Mouse (Mus musculus) embryonic facial prominence, embryonic 12.5 days (tissue): ENCODE measurements around the gene Crtc2. TPM values are rescaled to one million over a fixed set of nuclear protein-coding genes. Genes with fewer than 3 reads are reported as not detected.
A peak's percentile ranks its signal among the peaks of the same experiment; 100 is the strongest.

Experiments
- ATAC-seq: fragments of 200-750 bp; cut with Nextera tagmentation; 2 replicates; pipeline ENCODE4 v1.8.0; 2017; ENCODE audit not compliant: insufficient number of reproducible peaks, insufficient read depth, low FRiP score, low TSS enrichment
- H3K27ac ChIP-seq: fragments of 300-500 bp; sonication (generic); 2 replicates; pipeline ENCODE4 v1.5.1; 2016; ENCODE audit warnings: mild to moderate bottlenecking
- H3K27me3 ChIP-seq: fragments of 300-500 bp; sonication (generic); 2 replicates; pipeline ENCODE4 v1.6.1; 2016; ENCODE audit warnings: mild to moderate bottlenecking, moderate library complexity
- H3K36me3 ChIP-seq: fragments of 300-500 bp; sonication (generic); 2 replicates; pipeline ENCODE4 v1.6.1; 2016; ENCODE audit warnings: mild to moderate bottlenecking
- H3K4me1 ChIP-seq: fragments of 300-500 bp; sonication (generic); 2 replicates; pipeline ENCODE4 v1.6.1; 2016
- H3K4me2 ChIP-seq: fragments of 300-500 bp; sonication (generic); replicated peaks from 2 replicates; pipeline ENCODE4 v1.6.1; 2016; ENCODE audit warnings: mild to moderate bottlenecking, moderate library complexity
- H3K4me3 ChIP-seq: fragments of 300-500 bp; sonication (generic); 2 replicates; pipeline ENCODE4 v1.5.1; 2016; ENCODE audit warnings: mild to moderate bottlenecking
- H3K9ac ChIP-seq: fragments of 300-500 bp; sonication (generic); 2 replicates; pipeline ENCODE4 v1.6.1; 2016; ENCODE audit warnings: mild to moderate bottlenecking, moderate library complexity
- H3K9me3 ChIP-seq: fragments of 300-500 bp; sonication (generic); 2 replicates; pipeline ENCODE4 v1.6.1; 2016; ENCODE audit warnings: mild to moderate bottlenecking, moderate library complexity
- WGBS: fragments of 180-500 bp; shearing (Covaris S2); methylation state at CpG from one replicate; pipeline ENCODE4 v1.1.7; 2016; 5-methylcytosine and 5-hydroxymethylcytosine counted together
- polyA plus RNA-seq: library from polyadenylated mRNA; unstranded; fragments of >200 nt; fragmentation: Nextera tagmentation; extraction: Ambion mirVana; gene quantifications from 2 replicates; pipeline ENCODE4 v1.2.1, GENCODE M21; 2016

Gene Crtc2
- polyA plus RNA-seq, 1 experiment from 2014 or later, result 21.7 TPM

GRCm38 (mm10) chr3:90220531-90220951 lies 33.4 kb upstream of the Crtc2 start:
- H3K9ac ChIP-seq, result peak overlapping the region; percentile 62
- no peaks in the 10 kb centered on the region for H3K9me3 ChIP-seq
- peak overlapping the region; percentile 79 for H3K27ac ChIP-seq
- peaks cover 21% of the 10 kb centered on the region for H3K36me3 ChIP-seq
- H3K4me2 ChIP-seq, result peak overlapping the region; percentile 77
- H3K27me3 ChIP-seq, result no peaks in the 10 kb centered on the region
- H3K4me1 ChIP-seq, result peaks cover 12% of the 10 kb centered on the region
- 1% methylated on average over 19 of the region's 20 CpGs for WGBS
- peak overlapping the region; percentile 51 for H3K4me3 ChIP-seq
- peak; percentile 82 for ATAC-seq

GRCm38 (mm10) chr3:90221123-90221522 lies 32.8 kb upstream of the Crtc2 start:
- no peaks in the 10 kb centered on the region for H3K27me3 ChIP-seq
- peaks cover 12% of the 10 kb centered on the region for H3K4me1 ChIP-seq
- no peaks in the 10 kb centered on the region for H3K9me3 ChIP-seq
- H3K9ac ChIP-seq, result peak overlapping the region; percentile 62
- peak overlapping the region; percentile 51 for H3K4me3 ChIP-seq
- H3K36me3 ChIP-seq, result peaks cover 24% of the 10 kb centered on the region
- peak overlapping the region; percentile 79 for H3K27ac ChIP-seq
- H3K4me2 ChIP-seq, result peak overlapping the region; percentile 77
- no peak; the same call in 1 of the 2 replicates for ATAC-seq
- WGBS, result 22% methylated on average over 5 of the region's 5 CpGs

GRCm38 (mm10) chr3:90222455-90222854 lies 31.5 kb upstream of the Crtc2 start:
- no peaks in the 10 kb centered on the region for H3K27me3 ChIP-seq
- H3K9ac ChIP-seq, result no peak overlapping the region
- no peak overlapping the region for H3K4me3 ChIP-seq
- H3K36me3 ChIP-seq, result peaks cover 26% of the 10 kb centered on the region
- ATAC-seq, result no peak
- peaks cover 12% of the 10 kb centered on the region for H3K4me1 ChIP-seq
- H3K4me2 ChIP-seq, result no peak overlapping the region
- no peak overlapping the region for H3K27ac ChIP-seq
- 91% methylated on average over 4 of the region's 4 CpGs for WGBS
- H3K9me3 ChIP-seq, result no peaks in the 10 kb centered on the region

- Histone ChIP-seq H3K4me2 (no peak overlapping the region), H3K9ac (no peak overlapping the region)
- 80% methylated on average over 3 of the region's 3 CpGs for WGBS
Measured at GRCm38 (mm10) chr3:90222941-90223340, 31.0 kb upstream of the Crtc2 start.

GRCm38 (mm10) chr3:90224331-90224730 lies 29.6 kb upstream of the Crtc2 start:
- H3K4me3 ChIP-seq, result no peak overlapping the region
- ATAC-seq, result no peak
- H3K27me3 ChIP-seq, result no peaks in the 10 kb centered on the region
- H3K4me1 ChIP-seq, result peaks cover 12% of the 10 kb centered on the region
- peaks cover 26% of the 10 kb centered on the region for H3K36me3 ChIP-seq
- WGBS, result 86% methylated on average over 10 of the region's 10 CpGs
- no peak overlapping the region for H3K4me2 ChIP-seq
- H3K9ac ChIP-seq, result no peak overlapping the region
- H3K9me3 ChIP-seq, result no peaks in the 10 kb centered on the region
- H3K27ac ChIP-seq, result no peak overlapping the region

More at GRCm38 (mm10) chr3:90222941-90223340, 31.0 kb upstream of the Crtc2 start:
- H3K27me3 ChIP-seq, result no peaks in the 10 kb centered on the region
- ATAC-seq, result no peak
- H3K4me1 ChIP-seq, result peaks cover 12% of the 10 kb centered on the region
- no peaks in the 10 kb centered on the region for H3K9me3 ChIP-seq
- no peak overlapping the region for H3K4me3 ChIP-seq
- no peak overlapping the region for H3K27ac ChIP-seq
- peaks cover 26% of the 10 kb centered on the region for H3K36me3 ChIP-seq

GRCm38 (mm10) chr3:90231075-90231474 lies 22.9 kb upstream of the Crtc2 start:
- no peaks in the 10 kb centered on the region for H3K27me3 ChIP-seq
- H3K36me3 ChIP-seq, result peaks cover 19% of the 10 kb centered on the region
- 17% methylated on average over 8 of the region's 8 CpGs for WGBS
- H3K4me3 ChIP-seq, result peak overlapping the region; percentile 71
- H3K9me3 ChIP-seq, result no peaks in the 10 kb centered on the region
- peak overlapping the region; percentile 72; the same call in 1 of the 2 replicates for H3K9ac ChIP-seq
- ATAC-seq, result no peak
- H3K4me2 ChIP-seq, result peak overlapping the region; percentile 80
- H3K4me1 ChIP-seq, result peaks cover 5% of the 10 kb centered on the region
- peak overlapping the region; percentile 87; the same call in 1 of the 2 replicates for H3K27ac ChIP-seq

- Histone ChIP-seq H3K4me2 (peak within 1 kb of the TSS; percentile 80), H3K36me3 (peaks cover 16% of the 10 kb centered on the region), H3K27ac (peak within 1 kb of the TSS; percentile 87), H3K9ac (peak within 1 kb of the TSS; percentile 72), H3K4me1 (peaks cover 5% of the 10 kb centered on the region), H3K4me3 (peak within 1 kb of the TSS; percentile 71), H3K27me3 (no peaks in the 10 kb centered on the region), H3K9me3 (no peaks in the 10 kb centered on the region)
- ATAC-seq, result peak; percentile 97
- WGBS, result under 1% methylated on average over 61 of the region's 61 CpGs
Measured at GRCm38 (mm10) chr3:90231507-90232333, 22.2 kb upstream of the Crtc2 start, which contains the start of gene Jtb. Gene Jtb (plus strand): TSS chr3:90231597.

GRCm38 (mm10) chr3:90241251-90241650 lies 12.7 kb upstream of the Crtc2 start:
- no peak overlapping the region for H3K27ac ChIP-seq
- no peaks in the 10 kb centered on the region for H3K9me3 ChIP-seq
- no peak overlapping the region for H3K9ac ChIP-seq
- peaks cover 16% of the 10 kb centered on the region; the same call in 1 of the 2 replicates for H3K4me1 ChIP-seq
- no peak for ATAC-seq
- WGBS, result 78% methylated on average over 2 of the region's 2 CpGs
- no peaks in the 10 kb centered on the region for H3K27me3 ChIP-seq
- H3K36me3 ChIP-seq, result no peaks in the 10 kb centered on the region
- H3K4me2 ChIP-seq, result no peak overlapping the region
- H3K4me3 ChIP-seq, result no peak overlapping the region

- ATAC-seq, result no peak
- H3K27me3 ChIP-seq, result no peaks in the 10 kb centered on the region
- 85% methylated on average over 10 of the region's 10 CpGs for WGBS
- no peak overlapping the region for H3K9ac ChIP-seq
- H3K9me3 ChIP-seq, result no peaks in the 10 kb centered on the region
- peaks cover 16% of the 10 kb centered on the region; the same call in 1 of the 2 replicates for H3K4me1 ChIP-seq
- H3K27ac ChIP-seq, result no peak overlapping the region
- H3K4me2 ChIP-seq, result peak overlapping the region; percentile 64; the same call in 1 of the 2 replicates
- no peak overlapping the region for H3K4me3 ChIP-seq
- H3K36me3 ChIP-seq, result no peaks in the 10 kb centered on the region
Measured at GRCm38 (mm10) chr3:90241669-90242358, 12.1 kb upstream of the Crtc2 start.

GRCm38 (mm10) chr3:90242984-90243775 lies 10.8 kb upstream of the Crtc2 start, which contains the start of gene Creb3l4:
Gene Creb3l4 (minus strand): TSS chr3:90243512.
- H3K4me1 ChIP-seq, result peaks cover 19% of the 10 kb centered on the region; the same call in 1 of the 2 replicates
- 5% methylated on average over 19 of the region's 19 CpGs for WGBS

GRCm38 (mm10) chr3:90245406-90245805 lies 8.6 kb upstream of the Crtc2 start:
- H3K36me3 ChIP-seq, result 0 out of 2 replicates have a peak, but pooled peaks cover 3% of the 10 kb centered on the region
- no peak overlapping the region for H3K9ac ChIP-seq
- H3K27me3 ChIP-seq, result no peaks in the 10 kb centered on the region
- H3K4me1 ChIP-seq, result peaks cover 30% of the 10 kb centered on the region
- no peak for ATAC-seq
- H3K9me3 ChIP-seq, result no peaks in the 10 kb centered on the region
- no peak overlapping the region for H3K27ac ChIP-seq
- no peak overlapping the region for H3K4me3 ChIP-seq
- no peak overlapping the region for H3K4me2 ChIP-seq
- WGBS, result 65% methylated on average over 2 of the region's 2 CpGs

More at GRCm38 (mm10) chr3:90242984-90243775, 10.8 kb upstream of the Crtc2 start, which contains the start of gene Creb3l4:
- Histone ChIP-seq H3K9ac (peak within 1 kb of the TSS; percentile 25; the same call in 1 of the 2 replicates), H3K4me3 (peak within 1 kb of the TSS; percentile 35), H3K9me3 (no peaks in the 10 kb centered on the region), H3K27me3 (no peaks in the 10 kb centered on the region), H3K4me2 (peak within 1 kb of the TSS; percentile 64), H3K27ac (peak within 1 kb of the TSS; percentile 86), H3K36me3 (no peaks in the 10 kb centered on the region)
- ATAC-seq, result peak; percentile 76
